Mouse (Mus musculus): Measurements from ENCODE around the gene Elfn1. TPM values are rescaled to one million over a fixed set of nuclear protein-coding genes. Genes with fewer than 3 reads are reported as not detected.

Elfn1 gene
- total RNA-seq, 2 experiments from 2014 or later: 0.13 TPM; not detected in 1

GRCm38 (mm10) chr5:139909710-139910550 is 2.2 kb downstream of the Elfn1 start:
- ATAC-seq (replicated peaks; ENCODE audit: low FRiP score, low TSS enrichment, poor library complexity, severe bottlenecking): no peak

DNA sequence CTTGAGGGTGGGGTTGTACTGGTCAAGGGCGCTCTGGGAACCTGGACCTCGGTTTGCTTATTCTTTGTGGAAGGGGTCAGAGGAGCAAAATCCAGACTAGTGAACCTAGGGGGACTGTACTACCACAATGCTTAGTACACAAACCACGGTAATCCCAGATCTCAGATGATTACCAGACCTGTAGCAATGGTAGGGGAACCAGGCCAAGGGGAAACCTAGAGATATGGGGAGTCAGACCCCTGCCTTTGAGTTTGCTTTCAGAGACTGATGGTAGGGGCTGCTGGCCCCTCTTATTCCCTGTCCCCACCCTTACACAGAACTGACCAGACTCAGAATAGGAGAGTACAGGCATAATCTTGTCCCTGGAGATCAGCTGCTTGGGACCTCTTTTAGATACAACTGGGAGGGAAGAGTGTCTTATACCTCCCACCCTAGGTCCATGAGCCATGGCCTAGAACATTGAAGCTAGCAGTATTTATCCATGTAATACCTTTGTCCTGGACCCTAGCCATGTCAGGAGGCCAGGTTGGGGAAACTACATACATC is 3.1 kb downstream of the Elfn1 start:
- ATAC-seq (replicated peaks; ENCODE audit: low FRiP score, low TSS enrichment, poor library complexity, severe bottlenecking): no peak

DNA sequence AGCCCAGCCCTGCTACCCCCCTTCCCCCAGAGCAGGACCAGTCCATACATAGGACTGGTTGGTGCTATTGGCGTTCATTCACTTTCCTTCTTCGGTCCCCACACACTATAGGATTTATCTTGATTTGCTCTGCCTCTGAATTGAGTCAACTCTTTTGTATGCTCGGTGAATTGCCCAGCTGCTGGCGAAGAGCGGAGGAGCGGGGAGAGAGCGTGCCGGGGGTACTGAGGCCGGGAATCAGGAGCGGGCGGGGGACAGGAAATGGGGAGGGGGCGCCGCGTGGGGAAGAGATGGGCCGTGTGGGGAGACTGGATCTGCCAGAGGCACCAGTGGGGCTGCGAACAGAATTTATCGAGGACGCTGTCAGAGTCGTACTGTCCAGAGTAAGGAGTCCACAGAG is 3.8 kb downstream of the Elfn1 start:
- ATAC-seq (replicated peaks; ENCODE audit: low FRiP score, low TSS enrichment, poor library complexity, severe bottlenecking): no peak

GRCm38 (mm10) chr5:139912121-139912771 is 4.5 kb downstream of the Elfn1 start:
- no peak for ATAC-seq (replicated peaks; ENCODE audit: low FRiP score, low TSS enrichment, poor library complexity, severe bottlenecking)

DNA sequence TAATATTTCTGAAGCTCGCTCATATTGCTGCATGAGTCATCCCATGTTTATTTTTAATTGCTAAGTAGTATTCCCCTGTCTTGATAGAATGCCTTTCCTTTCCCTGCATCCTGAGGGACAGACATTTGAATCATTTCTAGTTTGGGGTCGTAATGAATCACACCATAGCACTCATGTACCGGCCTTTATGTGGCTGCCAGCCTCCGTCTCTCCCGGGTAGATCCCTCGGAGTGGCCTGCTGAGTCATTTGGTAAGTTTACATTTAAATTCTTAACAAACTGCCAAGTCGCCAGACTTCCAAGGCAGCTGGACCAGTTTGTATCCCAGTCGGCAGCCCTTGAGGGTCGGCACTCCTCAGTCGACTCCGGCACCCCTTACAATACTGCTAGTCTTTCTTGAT is 13.9 kb downstream of the Elfn1 start:
- no peak for ATAC-seq (replicated peaks; ENCODE audit: low FRiP score, low TSS enrichment, poor library complexity, severe bottlenecking)

DNA sequence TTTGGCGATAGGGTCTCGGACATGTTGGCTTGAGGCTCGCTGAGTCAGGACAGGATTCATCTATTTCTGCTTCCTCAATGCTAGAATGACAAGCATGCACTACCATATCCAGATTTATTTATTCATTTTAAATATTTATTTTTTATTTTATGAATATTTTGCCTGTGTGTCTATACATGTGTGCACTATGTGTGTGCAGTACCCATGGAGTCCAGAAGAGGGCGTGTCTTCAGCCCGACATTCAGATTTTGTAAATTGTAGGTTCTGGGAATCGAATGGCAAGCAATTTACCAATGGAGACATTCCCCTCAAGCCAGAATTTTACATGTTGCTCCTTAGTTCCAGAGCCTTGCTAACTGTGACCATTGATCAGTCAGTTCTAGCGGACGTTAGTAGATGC is 16.1 kb downstream of the Elfn1 start:
- no peak for ATAC-seq (replicated peaks; ENCODE audit: low FRiP score, low TSS enrichment, poor library complexity, severe bottlenecking)

DNA sequence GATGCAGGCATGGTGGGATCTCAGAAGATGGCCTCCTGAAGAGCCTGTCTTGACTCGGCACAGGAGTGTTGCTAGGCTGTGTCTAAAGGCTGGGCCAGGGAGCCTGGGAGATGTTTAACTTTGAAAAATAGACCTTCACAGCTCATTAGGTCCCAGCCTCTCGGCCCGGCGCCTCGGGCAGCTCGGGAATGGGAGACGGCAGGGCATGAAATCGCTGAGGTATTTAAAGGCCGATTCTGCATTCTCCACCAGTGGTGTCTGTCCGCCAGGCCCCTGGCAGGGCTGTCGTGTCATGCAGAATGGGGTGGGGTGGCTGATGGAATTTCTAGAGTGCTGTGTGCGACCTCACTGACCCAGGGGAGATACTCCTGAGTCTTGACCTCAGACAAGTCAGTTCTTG is 22.4 kb downstream of the Elfn1 start:
- ATAC-seq (replicated peaks; ENCODE audit: low FRiP score, low TSS enrichment, poor library complexity, severe bottlenecking): no peak

GRCm38 (mm10) chr5:139930927-139931351 is 23.2 kb downstream of the Elfn1 start:
- ATAC-seq (replicated peaks; ENCODE audit: low FRiP score, low TSS enrichment, poor library complexity, severe bottlenecking): no peak

DNA sequence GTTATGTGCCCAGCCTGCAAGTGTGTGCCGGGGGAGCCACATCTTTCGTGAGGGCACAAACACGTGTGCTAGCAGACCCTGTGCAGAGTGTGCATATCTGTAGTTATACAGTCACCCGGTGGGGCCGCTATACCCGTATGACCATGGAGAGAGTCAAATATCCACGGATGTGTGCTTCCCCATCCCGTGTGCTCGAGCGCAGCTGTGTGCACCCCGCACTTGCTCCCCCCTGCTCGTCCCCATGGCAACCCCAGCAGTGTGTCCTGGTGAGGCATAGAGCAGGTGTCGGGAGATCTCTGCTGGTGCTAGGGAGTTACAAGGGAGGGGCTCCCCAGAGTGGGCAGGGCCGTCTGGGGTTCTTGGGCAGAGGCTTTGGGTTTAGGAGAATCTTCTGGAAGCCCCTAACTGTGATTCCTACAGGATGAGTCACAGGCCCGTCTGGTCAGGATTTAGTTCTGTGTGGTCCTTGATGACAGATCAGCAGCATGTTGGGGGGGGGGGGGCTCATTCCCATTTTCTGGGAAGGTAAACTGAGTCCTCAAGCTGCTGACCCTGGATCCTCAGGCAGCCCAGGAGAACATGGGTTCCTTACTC is 24.3 kb downstream of the Elfn1 start:
- no peak for ATAC-seq (replicated peaks; ENCODE audit: low FRiP score, low TSS enrichment, poor library complexity, severe bottlenecking)

GRCm38 (mm10) chr5:139932595-139933271 is 25.0 kb downstream of the Elfn1 start:
- no peak for ATAC-seq (replicated peaks; ENCODE audit: low FRiP score, low TSS enrichment, poor library complexity, severe bottlenecking)

DNA sequence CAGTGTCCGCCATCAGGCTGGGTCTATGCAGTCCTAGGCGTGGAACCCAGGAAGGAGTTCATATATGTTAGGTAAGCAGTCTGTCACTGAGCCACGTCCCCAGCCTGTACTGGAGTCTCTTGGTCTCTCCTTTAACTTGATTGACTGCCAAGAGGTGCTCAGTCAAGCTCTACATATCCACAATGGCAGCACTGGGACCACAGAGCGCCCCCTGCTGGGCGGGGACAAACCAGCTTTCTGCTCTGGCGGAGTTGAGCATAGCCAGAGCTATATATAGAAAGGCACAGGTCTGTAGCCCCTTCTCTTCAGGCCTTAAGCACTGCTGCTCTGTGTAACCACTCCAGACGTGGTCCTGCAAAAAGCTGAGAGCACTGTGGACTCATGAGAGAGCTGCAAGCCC is 25.7 kb downstream of the Elfn1 start:
- ATAC-seq (replicated peaks; ENCODE audit: low FRiP score, low TSS enrichment, poor library complexity, severe bottlenecking): peak; percentile 29; the same call in 1 of the 2 replicates

DNA sequence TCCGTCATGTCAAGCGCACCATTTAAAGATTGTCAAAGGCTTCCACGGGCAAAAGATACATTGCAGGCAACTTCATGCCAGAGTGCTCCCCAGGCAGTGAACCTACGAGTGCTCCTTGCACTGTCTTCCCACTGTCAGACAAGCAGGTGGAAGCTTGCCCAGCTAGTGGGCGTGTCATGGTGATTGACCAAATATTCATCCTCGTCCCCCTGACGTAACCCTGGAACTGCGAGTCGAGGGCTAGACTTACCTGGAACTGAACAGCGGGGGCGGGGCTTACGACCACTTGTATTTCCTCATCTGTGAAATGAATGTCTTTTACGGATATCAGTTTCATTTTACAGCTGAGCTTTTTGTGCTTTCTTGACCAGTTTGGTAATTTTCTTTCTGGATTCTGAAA is 28.7 kb downstream of the Elfn1 start:
- ATAC-seq (replicated peaks; ENCODE audit: low FRiP score, low TSS enrichment, poor library complexity, severe bottlenecking): no peak

GRCm38 (mm10) chr5:139944697-139945096 is 37.0 kb downstream of the Elfn1 start:
- no peak for ATAC-seq (replicated peaks; ENCODE audit: low FRiP score, low TSS enrichment, poor library complexity, severe bottlenecking)

DNA sequence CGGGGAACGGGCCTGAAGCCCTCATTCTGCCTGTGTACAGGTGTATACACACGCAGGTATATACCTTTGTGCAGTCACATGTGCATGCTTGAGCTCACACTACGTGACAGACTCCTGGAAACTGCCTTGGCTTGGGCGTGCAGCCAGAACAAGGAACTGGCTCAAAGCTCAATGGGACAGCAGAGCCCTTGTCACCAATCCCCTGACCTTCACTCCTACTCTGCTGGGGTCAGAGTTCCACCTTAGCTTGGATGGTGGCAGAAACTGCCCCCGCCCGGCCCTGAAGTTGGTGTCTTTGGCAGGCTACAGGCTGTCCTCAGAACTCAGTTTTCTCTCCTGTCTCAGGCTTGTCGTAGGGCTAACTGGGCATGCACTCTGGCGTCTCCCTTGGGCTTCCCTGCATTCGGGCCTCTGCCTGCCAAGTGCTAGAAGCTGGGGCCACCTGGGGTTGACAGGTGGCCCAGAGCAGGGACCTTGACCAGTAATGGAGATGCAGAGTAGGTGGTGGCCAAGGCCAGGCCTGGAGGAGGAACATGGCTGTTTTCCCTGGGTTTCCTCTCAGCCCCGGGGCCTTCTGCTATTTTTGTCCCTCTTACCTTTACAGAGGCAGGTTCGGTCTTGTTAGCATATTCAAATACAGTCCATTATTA is 38.1 kb downstream of the Elfn1 start:
- no peak for ATAC-seq (replicated peaks; ENCODE audit: low FRiP score, low TSS enrichment, poor library complexity, severe bottlenecking)

- 0 out of 2 replicates have a peak, but pooled peaks have one; percentile 28 for ATAC-seq (replicated peaks; ENCODE audit: low FRiP score, low TSS enrichment, poor library complexity, severe bottlenecking)
These were observed 39.7 kb downstream of the Elfn1 start for GRCm38 (mm10) chr5:139947446-139947845.

DNA sequence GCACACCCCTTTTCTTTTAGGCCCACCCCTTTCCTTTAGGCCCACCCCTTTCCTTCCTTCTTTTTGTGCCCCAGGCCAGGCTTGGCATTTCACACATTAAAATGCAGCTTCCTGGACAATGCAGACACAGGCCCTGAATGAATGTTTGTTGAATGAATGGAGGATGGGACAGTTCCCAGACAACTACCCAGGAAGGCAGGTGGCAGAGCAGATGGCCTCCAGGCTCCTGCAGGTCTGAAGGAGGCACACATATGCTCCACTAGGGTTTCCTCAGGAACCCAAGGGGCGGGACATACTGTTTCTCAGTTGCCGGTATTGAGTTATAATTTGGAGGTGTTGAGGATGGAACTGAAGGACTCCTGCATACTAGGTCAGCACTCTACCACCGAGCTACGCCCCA is 40.8 kb downstream of the Elfn1 start:
- no peak for ATAC-seq (replicated peaks; ENCODE audit: low FRiP score, low TSS enrichment, poor library complexity, severe bottlenecking)

DNA sequence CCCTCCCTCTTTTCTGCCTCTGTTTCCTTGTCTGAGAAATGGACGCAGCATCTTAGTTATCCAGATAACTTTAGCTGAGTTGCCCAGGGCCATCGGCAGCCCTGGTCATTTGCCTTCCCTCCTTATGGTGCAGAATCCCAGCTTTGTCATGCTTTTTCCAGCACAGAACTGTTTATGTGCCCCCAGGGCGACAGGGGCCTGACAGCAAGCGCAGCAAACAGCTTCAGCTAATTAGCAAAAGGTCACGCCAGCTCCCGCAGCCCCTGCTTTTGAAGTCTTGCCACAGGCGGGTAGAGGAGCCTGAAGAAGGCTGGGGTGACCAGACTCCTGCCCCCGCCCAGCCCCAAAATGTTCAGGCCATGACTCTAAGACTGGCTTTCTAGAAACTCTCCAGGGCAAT is 41.6 kb downstream of the Elfn1 start:
- ATAC-seq (replicated peaks; ENCODE audit: low FRiP score, low TSS enrichment, poor library complexity, severe bottlenecking): no peak

DNA sequence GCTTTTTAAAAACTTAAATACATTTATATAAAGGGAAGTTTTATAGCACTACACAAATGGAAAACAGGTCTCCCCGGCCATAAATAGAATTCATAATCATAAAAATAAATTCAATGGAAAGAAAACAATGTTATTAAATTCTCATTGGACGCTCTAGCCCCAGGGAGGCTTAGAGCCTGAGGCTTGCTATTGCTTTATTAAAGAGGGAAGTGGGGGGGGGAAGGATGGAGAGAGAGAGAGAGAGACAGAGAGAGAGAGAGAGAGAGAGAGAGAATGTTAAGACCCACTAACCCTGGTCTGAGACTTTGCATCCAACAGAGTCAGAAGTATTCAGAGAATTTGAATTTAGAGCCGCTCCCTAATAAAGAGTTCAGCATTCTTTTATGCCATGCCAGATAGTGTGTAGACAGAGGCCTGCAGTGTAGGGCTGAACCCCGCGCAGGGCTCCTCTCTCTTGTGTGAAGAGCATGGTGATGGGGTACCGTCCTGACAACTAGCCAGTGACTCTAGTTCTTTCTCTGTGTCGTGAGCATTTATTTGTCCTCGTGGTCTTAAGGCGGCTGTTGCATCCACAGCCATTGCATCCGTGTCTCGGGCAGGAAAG is 42.3 kb downstream of the Elfn1 start:
- ATAC-seq (replicated peaks; ENCODE audit: low FRiP score, low TSS enrichment, poor library complexity, severe bottlenecking): no peak

DNA sequence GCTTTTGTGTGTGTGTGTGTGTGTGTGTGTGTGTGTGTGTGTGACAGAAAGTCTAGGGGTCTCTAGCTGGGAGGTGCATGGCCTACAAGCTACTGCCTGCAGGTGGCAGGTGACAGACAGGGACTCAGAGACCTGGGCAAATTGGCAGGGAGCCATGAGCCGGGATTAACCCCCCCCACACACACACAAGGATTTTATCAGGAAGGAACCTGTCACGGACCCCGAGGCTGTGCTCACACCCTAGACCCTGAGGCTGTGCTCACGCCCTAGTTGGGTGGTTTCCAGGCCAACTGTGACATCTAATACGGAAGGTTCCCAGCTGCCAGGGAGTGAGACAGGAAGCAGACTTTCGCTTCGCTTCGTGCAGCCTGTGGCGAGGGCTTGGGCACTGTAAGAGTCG is 49.1 kb downstream of the Elfn1 start:
- peak; percentile 77 for ATAC-seq (replicated peaks; ENCODE audit: low FRiP score, low TSS enrichment, poor library complexity, severe bottlenecking)
